Mouse (Mus musculus): Measurements from ENCODE around the gene Gm20388.

- TF ChIP-seq CTCF (IDR thresholded peaks at IDR 0.05; ENCODE audit: borderline replicate concordance, insufficient read depth, low read depth, low read length), result no peak
- TF ChIP-seq POLR2A (IDR thresholded peaks at IDR 0.05; ENCODE audit: borderline replicate concordance, insufficient read depth, low read length), result no peak
Measured at GRCm38 (mm10) chr8:121108657-121109056, 1198.0 kb downstream of the Gm20388 start.
